Mouse (Mus musculus): ENCODE data around the gene Ppip5k2. TPM values are rescaled to one million over a fixed set of nuclear protein-coding genes. Genes with fewer than 3 reads are reported as not detected.

Ppip5k2 gene
- total RNA-seq, 2 experiments from 2014 or later, result 7.9 to 10.0 TPM

DNA sequence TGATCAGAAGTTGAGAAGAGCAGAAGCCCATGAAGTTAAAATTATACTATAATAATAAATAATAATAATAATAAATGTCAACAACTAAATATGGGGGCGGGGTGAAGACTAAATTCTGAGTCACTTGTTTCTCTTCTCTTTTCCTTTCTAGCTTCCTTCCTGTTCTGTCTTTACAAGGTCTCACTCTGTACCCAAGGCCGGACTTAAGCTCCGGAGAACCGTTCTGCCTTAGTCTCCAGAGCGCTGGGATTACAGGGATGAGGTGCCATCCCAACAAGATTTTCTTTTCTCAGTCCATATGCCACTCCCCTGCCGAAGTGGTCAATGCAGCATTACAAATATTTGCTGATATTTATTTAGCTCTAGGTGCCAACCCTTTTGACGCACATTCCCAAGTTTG lies 107.9 kb downstream of the Ppip5k2 start:
- no peak for DNase-seq (ENCODE audit: low spot score in 2 of 2)

DNA sequence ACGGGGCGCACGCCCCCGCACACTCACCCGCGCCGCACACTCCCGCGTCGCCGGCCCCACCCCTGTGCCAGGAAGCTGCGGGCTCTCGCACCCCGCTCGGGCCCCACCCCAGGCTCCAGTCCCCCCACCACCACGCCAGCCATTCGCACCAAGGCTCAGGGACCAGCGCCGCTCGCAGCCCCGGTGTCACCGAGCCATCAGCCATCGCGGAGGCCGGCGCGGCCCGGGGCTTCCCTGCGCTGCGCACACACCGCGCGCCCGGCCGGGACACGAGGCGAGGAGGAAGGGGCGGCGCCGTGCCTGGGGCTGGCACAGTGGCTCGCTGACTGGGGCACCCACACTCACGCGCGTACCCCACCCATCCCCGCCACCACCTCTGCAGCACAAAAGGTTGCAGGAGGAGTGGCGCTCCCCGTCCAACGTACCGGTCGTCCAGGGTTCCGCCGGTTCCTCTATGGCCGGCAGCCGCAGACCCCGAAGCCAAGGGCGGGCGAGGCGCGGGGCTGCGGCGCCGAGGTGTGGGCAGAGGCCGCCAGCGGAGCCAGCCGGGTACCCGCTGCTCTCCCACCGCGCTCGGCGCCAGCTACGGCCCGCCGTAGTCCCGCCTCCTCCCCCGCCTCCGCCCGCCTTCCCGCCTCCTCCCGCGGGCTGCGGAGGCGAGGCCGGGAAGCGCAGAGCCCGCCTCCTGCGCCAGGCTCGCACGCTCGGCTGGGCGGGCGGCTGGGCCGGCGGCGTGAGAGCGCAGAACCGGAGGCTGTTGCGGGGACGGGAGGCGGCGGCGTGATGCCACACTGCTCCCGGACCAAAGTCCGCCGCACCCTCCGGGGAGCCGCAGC lies 108.6 kb downstream of the Ppip5k2 start, which contains the start of gene D1Ertd622e:
D1Ertd622e (minus strand) TSS at position 669 of the 836 bp plus-strand sequence.
- peak; percentile 77 to 84 for DNase-seq (ENCODE audit: low spot score in 2 of 2)

DNA sequence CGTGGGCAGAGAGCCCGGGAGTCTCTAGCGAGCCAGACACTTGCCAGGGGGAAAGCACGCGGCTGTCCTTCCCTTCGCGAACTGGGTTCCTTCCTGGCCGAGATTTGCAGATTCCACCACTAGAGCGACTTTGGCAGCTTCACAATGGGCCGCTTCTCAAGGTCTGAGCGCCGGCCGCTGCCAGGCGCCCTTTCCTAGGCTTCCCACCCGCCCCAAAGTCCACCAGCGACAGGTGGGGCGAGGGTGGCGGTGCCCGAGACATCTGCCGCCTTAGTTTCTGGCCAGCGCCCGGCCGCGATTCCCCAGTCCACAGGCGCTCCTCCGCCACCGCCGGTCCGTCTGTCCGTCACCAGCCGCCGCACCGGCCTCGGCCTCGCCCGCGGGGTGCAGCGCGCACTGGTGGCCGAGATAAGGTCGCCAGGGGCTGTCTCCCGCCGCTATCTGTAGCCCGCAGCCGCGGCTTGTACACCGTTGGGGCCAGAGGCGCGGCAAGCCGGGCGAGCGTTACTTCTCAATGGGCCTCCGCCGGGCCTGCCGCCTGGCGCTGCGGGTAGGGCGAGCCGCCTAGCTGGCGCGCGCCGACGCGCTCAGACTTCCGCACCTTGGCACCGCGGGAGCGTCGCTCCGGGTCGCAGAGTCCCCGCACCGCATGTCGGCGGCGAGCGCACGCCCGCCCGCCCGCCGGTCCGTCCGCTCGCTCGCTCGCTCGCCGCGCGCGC lies 109.4 kb downstream of the Ppip5k2 start:
- DNase-seq (ENCODE audit: low spot score in 2 of 2), result peak; percentile 57 to 66

DNA sequence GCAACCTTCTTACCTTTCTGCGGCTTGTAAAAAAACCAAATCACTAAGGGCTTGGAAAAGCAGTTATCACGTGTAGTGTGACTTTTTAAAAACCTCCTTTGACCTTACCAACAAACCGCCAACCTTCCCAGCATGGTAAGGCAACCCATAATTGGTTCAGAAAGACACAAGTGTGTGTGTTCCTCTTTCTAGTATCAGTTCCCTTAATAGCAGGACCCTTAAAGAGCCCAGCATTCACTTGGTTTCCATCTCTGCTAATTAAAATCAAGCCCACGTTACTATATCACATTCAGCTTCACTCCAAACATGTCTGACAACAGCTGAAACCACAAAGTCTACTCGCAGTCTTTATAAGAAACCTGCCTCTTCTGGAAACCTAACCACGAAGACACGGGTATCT lies 110.8 kb downstream of the Ppip5k2 start:
- DNase-seq (ENCODE audit: low spot score in 2 of 2), result no peak

- no peak for DNase-seq (ENCODE audit: low spot score in 2 of 2)
Observed at GRCm38 (mm10) chr1:97657786-97658185, 112.4 kb downstream of the Ppip5k2 start.

- no peak for DNase-seq (ENCODE audit: low spot score in 2 of 2)
Observed at GRCm38 (mm10) chr1:97657201-97657600, 113.0 kb downstream of the Ppip5k2 start.

Other genes starting within 250 kb of the Ppip5k2 start
- gene D1Ertd622e, start 108.3 kb downstream of the Ppip5k2 start, total RNA-seq (2021), result 10 to 100 TPM; 13.0 to 20.8 TPM
- 10 to 100 TPM in 1 of 2 experiments, 1 to 10 TPM in 1; 7.1 to 11.2 TPM for gene Gin1, start 239 bp downstream of the Ppip5k2 start, total RNA-seq (2021)